Mouse (Mus musculus) yolk sac, embryonic 10.5 days (tissue): ENCODE measurements at regions not wholly inside any gene's neighbourhood (a gene's known extent, or its start where the extent isn't known, plus 50 kb on each side); places are given as distances from the start of the nearest gene placed in this dataset.

Source experiments
- DNase-seq: peaks from one replicate; pipeline ENCODE4 v3.0.0-alpha.2; 2017; ENCODE audit warnings: low spot score

DNA sequence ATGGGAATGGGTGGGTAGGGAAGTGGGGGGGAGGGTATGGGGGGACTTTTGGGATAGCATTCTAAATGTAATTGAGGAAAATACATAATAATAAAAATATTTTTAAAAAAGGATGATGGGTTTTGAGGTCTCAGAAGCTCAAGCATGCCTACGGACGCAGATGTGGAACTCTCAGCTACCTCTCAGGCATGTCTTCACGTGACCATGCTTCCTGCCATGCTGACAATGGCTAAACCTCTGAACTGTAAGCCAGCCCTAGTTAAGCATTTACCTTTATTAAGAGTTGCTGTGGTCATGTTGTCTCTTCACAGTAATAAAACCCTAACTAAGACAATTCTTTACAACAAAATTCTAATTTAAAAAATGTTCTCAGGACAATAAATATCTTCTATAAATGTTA is 80.0 kb downstream of the Tex36 start:
- DNase-seq = no peak

DNA sequence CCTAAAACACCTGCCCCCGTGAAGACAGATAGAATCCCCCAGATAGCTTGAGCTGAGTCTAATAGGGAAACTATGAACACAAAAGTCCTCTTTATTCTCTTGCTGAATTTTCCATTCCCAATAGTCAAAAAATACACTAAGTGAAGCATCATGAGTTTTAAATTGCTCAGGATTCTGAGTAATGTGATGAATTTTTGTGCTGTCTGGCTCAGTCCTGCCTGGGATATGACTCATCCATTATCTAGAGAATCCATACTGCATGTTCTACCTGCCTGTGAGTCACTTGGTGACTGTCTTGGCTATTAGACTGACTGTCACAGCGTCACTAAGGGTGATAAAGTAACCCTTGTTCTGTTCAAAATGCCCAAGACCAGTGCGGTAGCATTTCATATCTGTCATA is 83.0 kb downstream of the Tex36 start:
- no peak for DNase-seq

DNA sequence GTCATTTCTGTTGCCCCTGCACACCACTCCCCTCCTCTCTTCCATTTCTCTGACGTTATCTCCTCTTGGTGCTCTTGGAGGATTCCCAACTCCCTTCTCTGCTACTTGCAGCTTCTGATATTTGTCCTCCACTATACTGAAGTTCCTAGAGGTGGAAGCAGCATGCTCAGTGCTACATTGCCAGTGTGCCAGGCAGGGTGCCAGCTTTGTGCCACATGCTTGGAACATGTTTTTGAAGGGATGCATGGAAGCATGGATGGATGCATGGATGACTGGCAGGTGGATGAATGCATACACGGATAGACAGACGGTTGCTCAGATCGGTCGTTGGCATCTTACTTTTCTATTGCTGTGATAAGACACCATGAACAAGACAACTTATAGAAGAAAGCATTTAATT is 84.4 kb downstream of the Tex36 start:
- no peak for DNase-seq

DNA sequence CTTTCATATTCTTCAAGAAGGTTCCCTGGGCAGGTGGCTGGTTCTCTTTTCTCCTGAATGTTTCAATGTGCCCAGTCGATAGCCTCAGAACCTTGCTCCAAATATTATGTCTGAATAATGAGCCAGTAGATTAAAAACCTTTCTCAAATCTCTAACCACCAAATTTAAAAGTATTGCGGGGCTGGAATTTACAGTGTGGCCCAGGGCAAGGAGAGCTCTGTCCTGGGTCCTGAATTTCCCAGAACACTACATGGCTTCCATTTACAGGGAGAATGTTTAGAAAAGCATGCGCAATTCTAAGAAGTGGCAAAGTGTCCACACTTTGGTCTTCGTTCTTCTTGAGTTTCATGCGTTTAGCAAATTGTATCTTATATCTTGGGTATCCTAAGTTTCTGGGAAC is 91.0 kb downstream of the Tex36 start:
- DNase-seq = no peak

GRCm38 (mm10) chr7:133509486-133509885 is 92.5 kb downstream of the Tex36 start:
- DNase-seq = no peak

GRCm38 (mm10) chr7:133508370-133509012 is 93.5 kb downstream of the Tex36 start:
- no peak for DNase-seq

DNA sequence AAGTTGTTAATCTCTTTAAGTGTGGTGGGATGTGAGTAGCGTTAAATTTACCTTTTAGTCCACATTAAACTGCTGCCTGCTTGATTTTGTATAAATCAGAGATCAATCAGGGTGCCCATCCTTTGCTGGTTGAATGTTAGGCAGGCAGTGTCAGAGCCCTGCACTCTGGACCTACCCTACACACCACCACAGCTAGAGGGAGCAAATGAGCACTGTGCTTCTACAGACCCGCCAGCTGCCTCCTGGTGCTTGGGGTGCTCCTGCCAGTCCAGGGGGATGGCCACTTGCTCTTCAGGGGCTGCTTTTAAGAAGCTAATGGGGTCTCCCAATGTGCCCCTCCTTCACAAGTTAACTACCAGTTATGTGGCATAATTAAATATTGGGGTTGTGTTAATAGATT is 96.3 kb downstream of the Tex36 start:
- no peak for DNase-seq

DNA sequence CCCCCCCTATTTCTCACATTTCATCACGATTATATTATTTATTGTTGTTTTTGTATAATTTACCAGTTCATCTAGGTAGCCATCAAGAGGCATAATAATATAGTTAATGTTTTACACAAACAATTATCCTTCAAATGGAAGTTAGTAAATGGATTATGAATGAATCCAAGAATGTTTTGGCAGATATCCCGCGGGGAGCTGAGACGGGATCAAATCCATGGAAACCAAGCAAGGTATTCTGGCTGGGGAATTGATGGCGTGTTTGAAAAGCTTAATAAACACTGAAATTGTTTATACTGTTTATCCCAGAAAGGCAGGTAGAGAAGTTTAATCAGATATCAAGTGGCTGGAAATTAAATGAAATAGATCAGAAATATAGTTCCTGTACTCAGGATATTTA is 98.0 kb downstream of the Tex36 start:
- DNase-seq = no peak

- DNase-seq = no peak
Observed at GRCm38 (mm10) chr7:133502731-133503130, 99.2 kb downstream of the Tex36 start.

GRCm38 (mm10) chr7:133497551-133497950 is 104.4 kb downstream of the Tex36 start:
- no peak for DNase-seq

DNA sequence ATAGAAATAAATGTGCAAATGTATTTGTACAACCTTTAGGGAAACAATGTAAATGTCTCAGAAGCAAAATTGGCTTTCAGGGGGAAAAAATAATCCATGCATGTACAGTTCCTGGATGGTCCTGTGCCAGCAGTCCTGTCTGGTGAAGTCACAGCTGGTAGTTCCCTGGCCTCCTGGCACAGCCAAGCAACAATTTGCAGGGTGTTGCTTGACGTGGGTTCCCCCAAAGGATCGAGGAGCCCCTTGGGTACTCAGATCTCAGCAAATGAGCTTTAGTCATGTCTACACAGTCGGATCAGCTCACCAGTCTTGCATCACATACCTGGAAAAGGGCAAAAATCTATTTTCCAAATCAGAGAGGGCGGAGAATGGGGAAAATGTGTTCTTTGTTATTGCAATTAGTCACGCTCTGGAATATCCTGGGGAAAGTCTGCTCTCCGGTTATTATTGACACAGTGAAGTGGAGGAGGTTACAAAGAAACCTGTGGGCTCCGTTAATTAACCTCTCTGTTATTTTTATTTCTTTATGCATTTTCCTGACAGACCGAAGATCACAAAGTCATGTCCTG is 106.9 kb downstream of the Tex36 start:
- DNase-seq = no peak

DNA sequence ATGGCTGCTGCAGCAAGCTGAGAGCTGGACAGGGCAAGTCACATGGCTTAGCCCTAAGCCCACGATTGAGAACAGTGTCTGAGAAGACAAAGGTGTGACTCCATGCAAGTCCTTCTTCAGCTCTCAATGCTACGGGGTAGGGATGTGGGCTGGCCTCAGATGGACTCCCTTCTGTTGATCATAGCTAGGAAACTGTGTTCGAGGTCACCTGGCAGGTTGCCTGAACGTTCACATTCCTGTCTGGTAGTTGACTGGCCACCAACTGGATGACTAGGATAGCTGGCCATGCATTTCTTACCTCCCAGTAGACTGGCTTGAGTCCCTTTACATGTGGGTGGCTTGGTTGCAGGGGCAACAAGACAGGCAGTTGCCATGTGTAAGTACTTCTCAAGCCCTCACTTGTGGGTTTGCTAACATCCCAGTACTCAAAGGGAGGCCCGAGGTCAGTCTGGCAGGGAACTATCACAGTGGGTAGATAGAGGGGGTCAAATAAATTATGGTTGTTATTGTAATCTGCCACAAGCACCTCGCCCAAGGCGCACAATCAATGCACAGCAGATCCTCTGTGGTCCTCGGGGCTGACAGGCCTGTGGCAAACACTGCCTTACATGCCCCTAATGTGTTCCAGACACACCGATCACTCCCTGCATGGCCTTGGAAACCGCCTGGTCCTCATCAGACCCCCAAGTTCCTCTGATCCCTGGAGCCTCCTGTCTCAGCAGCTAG is 107.5 kb downstream of the Tex36 start:
- no peak for DNase-seq

DNA sequence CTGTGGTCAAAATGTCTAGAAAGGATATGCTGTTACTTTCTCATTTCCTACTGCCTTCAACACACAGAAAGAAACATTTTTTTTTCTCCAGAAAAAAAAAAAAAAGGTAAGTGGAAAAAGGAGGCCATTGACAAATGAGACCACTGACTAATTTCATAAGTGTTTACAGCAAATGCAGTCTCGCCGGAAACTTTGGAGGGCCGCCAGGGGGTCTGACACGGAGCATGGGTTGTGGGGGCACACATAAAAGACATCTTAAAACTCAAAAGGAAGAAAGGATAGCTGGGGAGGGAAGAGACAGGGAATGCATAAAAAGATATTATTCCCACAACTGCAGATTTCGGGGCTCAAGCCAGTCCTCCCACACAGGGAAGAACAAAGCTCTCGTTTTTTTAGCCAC is 109.3 kb downstream of the Tex36 start:
- no peak for DNase-seq

- DNase-seq = no peak
Observed at GRCm38 (mm10) chr7:133487887-133488630, 113.9 kb downstream of the Tex36 start.

DNA sequence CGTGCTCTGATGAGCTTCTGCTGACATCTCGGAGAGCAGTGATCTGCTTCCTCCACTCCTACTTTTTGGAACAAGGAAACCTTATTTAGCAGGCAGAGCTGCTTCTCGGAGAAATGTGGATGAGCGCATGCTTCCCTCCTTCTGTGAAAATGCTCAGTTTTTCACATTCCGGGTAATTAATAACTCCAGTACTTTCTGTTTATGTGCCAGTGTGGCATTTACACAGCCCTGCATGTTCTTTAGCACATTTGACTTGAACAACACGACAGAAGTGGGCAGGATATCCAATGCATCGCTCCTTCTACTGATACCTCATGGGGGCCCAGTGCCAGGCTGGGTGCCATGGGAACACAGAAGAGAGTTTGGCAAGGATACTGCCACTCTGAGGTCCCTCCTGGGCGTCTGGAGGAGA is 117.5 kb downstream of the Tex36 start:
- no peak for DNase-seq

GRCm38 (mm10) chr7:133481529-133481928 is 120.4 kb downstream of the Tex36 start:
- DNase-seq = no peak

DNA sequence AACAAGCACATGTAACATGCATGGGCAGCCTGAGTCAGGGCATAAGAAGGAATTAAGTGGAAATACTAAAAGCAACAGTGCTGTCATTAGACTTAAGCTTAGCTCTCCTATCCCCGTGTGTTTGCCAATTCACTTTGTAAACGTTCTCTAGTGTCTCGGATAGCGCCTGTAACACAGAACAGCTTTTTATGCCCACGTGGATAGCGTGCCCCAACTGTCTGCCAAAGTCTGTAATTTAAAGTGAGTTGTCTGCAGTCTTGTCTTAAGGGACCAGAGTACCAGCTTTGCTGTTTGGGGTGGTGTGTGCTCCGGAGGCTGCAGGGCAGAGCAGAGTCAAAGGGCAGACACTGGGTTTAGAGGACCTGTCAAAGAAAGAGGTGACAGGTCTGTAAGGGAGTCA is 122.3 kb downstream of the Tex36 start:
- DNase-seq = no peak

- no peak for DNase-seq
Observed at GRCm38 (mm10) chr7:133477933-133478332, 124.0 kb downstream of the Tex36 start.

GRCm38 (mm10) chr7:133477221-133477620 is 124.7 kb downstream of the Tex36 start:
- no peak for DNase-seq

DNA sequence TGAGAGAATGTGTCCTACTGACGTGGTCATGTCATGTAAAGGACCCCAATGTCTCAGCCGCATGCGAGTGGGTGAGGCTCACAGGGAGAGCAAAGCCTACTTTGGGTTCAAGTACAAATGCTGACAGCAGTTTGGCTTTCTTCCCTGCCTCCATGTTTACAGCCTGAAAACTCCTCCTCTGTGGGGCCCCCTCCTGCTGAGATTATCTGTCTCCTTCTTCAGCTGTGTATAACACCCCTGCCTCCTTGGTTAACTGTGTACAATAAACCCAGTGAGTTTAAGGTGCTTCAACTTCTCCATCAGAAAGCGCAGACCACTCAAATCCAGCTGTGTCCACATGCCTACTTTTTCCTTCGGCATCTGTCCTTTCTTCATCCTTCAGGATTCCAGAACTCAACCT is 130.3 kb downstream of the Tex36 start:
- no peak for DNase-seq

- no peak for DNase-seq
Observed at GRCm38 (mm10) chr7:133470620-133470958, 131.4 kb downstream of the Tex36 start.

DNA sequence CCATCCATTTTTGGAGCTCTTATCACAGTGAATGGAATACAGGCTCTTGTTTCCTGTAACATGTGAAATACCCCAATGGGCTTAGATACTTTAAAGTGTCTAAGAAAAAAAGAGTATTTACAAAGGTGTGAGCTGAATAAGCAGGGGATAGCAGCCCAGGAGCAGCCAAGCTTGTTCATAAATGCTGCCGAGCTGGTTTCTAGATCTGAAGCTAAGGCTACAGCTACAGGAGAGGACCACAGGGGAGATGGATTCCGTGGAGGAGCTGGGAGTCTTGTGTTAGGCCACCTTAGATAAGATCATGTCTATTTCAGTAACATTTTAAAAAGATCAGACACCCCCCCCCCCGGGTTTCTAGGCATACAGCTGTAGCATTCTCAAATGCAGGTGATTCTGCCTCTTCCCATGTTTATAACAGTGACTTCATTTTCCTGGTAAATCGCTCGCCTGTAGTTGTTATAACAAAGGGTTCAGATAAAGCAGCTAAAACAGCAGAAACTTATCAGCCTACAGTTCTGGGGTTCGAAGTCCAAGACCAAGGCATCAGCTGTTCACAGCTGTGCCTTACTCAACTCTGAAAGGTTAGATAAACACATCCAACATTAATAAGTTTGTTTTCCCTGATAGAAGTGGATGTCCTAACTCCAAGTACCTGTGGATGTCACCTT is 131.9 kb downstream of the Tex36 start:
- no peak for DNase-seq

GRCm38 (mm10) chr7:133469106-133469505 is 132.9 kb downstream of the Tex36 start:
- DNase-seq = no peak
